Mouse (Mus musculus): Measurements from ENCODE around the gene Mindy1.

GRCm38 (mm10) chr3:95274453-95274852 lies 6.7 kb upstream of the Mindy1 start:
- TF ChIP-seq CTCF (IDR thresholded peaks at IDR 0.05; ENCODE audit: insufficient read depth, low read length) (no peak), POLR2A (IDR thresholded peaks at IDR 0.05; ENCODE audit: borderline replicate concordance, extremely low read depth, low read depth, low read length) (no peak)

All from lung, adult 2 months (tissue).